Mouse (Mus musculus) heart, embryonic 14.5 days (tissue): Measurements from ENCODE around the gene Ttc23. TPM values are rescaled to one million over a fixed set of nuclear protein-coding genes. Genes with fewer than 3 reads are reported as not detected.

Experiments used
- ATAC-seq: fragments of 200-750 bp; cut with Nextera tagmentation; 2 replicates; pipeline ENCODE4 v1.8.0; 2017; ENCODE audit warnings: low read depth, moderate TSS enrichment; ENCODE audit not compliant: insufficient number of reproducible peaks, insufficient read depth, low FRiP score
- H3K27ac ChIP-seq, 2 experiments: fragments of 200-500 bp in 1 of 2; fragments of 300-500 bp in 1 of 2; sonication (generic) in 1 of 2; replicated peaks in 1 of 2; 2 replicates each; pipeline ENCODE4 v1.5.1; 2012 to 2014; ENCODE audit warnings: low read depth in 2 of 2, low read length in 2 of 2, control low read depth in 1 of 2, mild to moderate bottlenecking in 1 of 2, mixed read lengths in 1 of 2; ENCODE audit not compliant: control insufficient read depth in 1 of 2, insufficient read depth in 1 of 2
- H3K27me3 ChIP-seq: fragments of 300-500 bp; sonication (generic); 2 replicates; pipeline ENCODE4 v1.6.1; 2014; ENCODE audit warnings: mild to moderate bottlenecking, low read length, control low read depth; ENCODE audit not compliant: control insufficient read depth, insufficient read depth
- H3K36me3 ChIP-seq: fragments of 300-500 bp; sonication (generic); 2 replicates; pipeline ENCODE4 v1.6.1; 2014; ENCODE audit warnings: mild to moderate bottlenecking, control low read depth, low read length, mixed read lengths; ENCODE audit not compliant: control insufficient read depth, insufficient read depth
- H3K4me1 ChIP-seq, 2 experiments: fragments of 200-500 bp in 1 of 2; fragments of 300-500 bp in 1 of 2; sonication (generic) in 1 of 2; 2 replicates each; pipeline ENCODE4 v1.6.1; 2012 to 2014; ENCODE audit warnings: low read length in 2 of 2, control low read depth in 1 of 2, mixed read lengths in 1 of 2; ENCODE audit not compliant: control insufficient read depth in 2 of 2, insufficient read depth in 2 of 2
- H3K4me2 ChIP-seq: fragments of 300-500 bp; sonication (generic); 2 replicates; pipeline ENCODE4 v1.6.1; 2014; ENCODE audit warnings: mild to moderate bottlenecking, low read length
- H3K4me3 ChIP-seq, 2 experiments: fragments of 200-500 bp in 1 of 2; fragments of 300-500 bp in 1 of 2; sonication (generic) in 1 of 2; 2 replicates each; pipeline ENCODE4 v1.5.1; 2012 to 2014; ENCODE audit warnings: low read length in 2 of 2, mild to moderate bottlenecking in 2 of 2, control low read depth in 1 of 2, low read depth in 1 of 2, moderate library complexity in 1 of 2; ENCODE audit not compliant: control insufficient read depth in 1 of 2, insufficient read depth in 1 of 2
- H3K9ac ChIP-seq: fragments of 300-500 bp; sonication (generic); 2 replicates; pipeline ENCODE4 v1.6.1; 2014; ENCODE audit warnings: mild to moderate bottlenecking, low read length
- H3K9me3 ChIP-seq: fragments of 300-500 bp; sonication (generic); 2 replicates; pipeline ENCODE4 v1.6.1; 2016; ENCODE audit warnings: low read length, control low read depth; ENCODE audit not compliant: control insufficient read depth
- WGBS: fragments of 180-500 bp; shearing (Covaris S2); extraction: QIAGEN DNeasy Blood & Tissue Kit; methylation state at CpG from one replicate; pipeline ENCODE4 v1.1.7; 2014; 5-methylcytosine and 5-hydroxymethylcytosine counted together
- polyA plus RNA-seq: library from polyadenylated mRNA; unstranded; fragments of >200 nt; fragmentation: Nextera tagmentation; extraction: Ambion mirVana; gene quantifications from 2 replicates; pipeline ENCODE4 v1.2.1, GENCODE M21; 2014

Gene Ttc23
- polyA plus RNA-seq, 1 experiment from 2014 or later, result 20.9 TPM

DNA sequence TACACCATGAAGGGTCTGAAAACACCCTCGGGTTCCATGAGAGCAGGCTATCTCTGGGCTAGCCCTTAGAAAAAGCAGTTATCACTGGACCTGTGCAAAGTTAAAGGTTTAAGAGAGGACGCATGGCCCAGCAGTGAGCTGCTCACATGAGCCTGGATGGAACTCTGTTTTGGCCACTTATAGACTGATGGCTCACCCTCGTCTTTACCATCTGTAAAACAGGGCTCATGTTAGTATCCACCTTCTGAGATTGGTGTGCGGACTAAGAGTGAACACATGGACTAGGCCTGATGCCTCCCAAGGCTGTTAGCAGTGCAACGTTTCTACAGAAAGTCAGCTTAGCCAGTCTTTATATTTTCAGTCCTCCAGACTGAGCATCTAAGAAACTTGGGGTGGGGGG lies 109.4 kb downstream of the Ttc23 start:
- Histone ChIP-seq H3K9me3 (no peaks in the 10 kb centered on the region), H3K27me3 (peaks cover 2% of the 10 kb centered on the region), H3K4me3 (no peak overlapping the region), H3K9ac (no peak overlapping the region), H3K36me3 (no peaks in the 10 kb centered on the region), H3K4me2 (no peak overlapping the region), H3K27ac (no peak overlapping the region), H3K4me1 (peaks cover 0 to 5% of the 10 kb centered on the region in 2 experiments; a peak in 1 of 4 replicates)
- no peak for ATAC-seq
- WGBS, result 81% methylated on average over 5 of the region's 5 CpGs

DNA sequence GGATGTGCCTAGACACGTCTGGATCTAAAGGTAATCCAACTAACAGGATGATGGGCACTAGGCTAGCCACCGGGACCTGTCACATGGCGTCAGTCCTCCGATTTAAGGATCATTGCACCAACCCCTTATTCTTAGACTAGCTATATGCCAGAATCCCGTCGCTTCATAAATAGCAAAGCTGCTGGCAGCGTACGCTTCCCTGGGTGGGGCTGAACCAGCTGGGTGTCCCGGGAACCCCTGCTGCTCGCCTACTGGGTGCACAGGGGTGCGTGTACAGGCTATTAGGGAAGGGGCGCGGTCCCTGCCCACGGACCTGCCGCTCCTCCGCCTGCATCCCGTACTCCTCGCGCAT lies 111.3 kb downstream of the Ttc23 start:
- H3K9me3 ChIP-seq, result no peaks in the 10 kb centered on the region
- H3K27me3 ChIP-seq, result peaks cover 3% of the 10 kb centered on the region
- H3K4me2 ChIP-seq, result peak overlapping the region; percentile 99
- H3K36me3 ChIP-seq, result no peaks in the 10 kb centered on the region
- no peak for ATAC-seq
- no peak overlapping the region for H3K27ac ChIP-seq
- peak overlapping the region; percentile 53 to 60 for H3K4me3 ChIP-seq
- peaks cover 0 to 5% of the 10 kb centered on the region in 2 experiments; a peak in 1 of 4 replicates for H3K4me1 ChIP-seq
- 2% methylated on average over 16 of the region's 19 CpGs for WGBS
- H3K9ac ChIP-seq, result peak overlapping the region; percentile 70

DNA sequence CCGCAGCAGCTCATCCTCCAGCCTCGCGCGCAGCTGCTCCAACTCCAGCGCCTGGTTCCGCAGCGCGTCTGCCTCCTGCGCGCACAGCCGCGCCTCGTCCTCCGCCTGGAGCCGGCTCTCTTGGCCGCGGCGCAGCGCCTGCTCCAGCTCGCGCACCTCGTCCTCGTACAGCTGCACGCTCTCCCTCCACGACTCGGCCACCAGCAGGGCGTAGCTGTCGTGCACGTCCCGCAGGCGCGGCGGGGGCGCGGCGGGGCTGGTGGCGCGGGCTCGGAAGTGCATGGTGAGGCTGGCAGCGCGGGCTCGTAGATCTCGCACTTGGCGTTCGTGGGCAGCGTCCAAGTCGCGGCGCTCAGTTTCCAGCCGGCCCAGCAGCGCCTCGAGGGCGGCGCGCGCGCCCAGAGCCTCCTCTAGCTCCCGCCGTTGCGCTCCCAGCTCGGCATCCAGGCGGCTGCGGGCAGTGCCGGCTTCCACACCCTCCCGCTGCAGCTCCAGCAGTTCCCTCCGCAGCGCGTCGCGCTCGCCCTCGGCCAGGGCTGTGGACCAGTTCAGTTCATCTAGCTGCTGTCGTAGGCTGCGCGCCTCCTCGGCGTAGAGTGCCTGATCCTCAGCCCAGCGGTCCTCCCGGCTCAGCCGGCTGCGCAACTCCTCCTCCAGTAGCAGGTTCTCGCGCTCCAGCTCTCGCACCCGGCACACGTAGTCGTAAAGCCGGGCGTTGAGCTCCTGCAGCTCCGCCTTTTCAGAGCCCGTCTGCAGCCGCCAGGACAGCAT lies 111.8 kb downstream of the Ttc23 start:
- Histone ChIP-seq H3K27me3 (peaks cover 3% of the 10 kb centered on the region), H3K9me3 (no peaks in the 10 kb centered on the region), H3K4me3 (peak overlapping the region; percentile 53 to 60), H3K9ac (peak overlapping the region; percentile 70), H3K4me1 (peaks cover 0 to 5% of the 10 kb centered on the region in 2 experiments; a peak in 1 of 4 replicates), H3K4me2 (peak overlapping the region; percentile 99), H3K36me3 (no peaks in the 10 kb centered on the region), H3K27ac (peak overlapping the region in 1 of 2 experiments; percentile 30; a peak in 1 of 4 replicates)
- WGBS, result under 1% methylated on average over 92 of the region's 92 CpGs
- ATAC-seq, result peak; percentile 62

DNA sequence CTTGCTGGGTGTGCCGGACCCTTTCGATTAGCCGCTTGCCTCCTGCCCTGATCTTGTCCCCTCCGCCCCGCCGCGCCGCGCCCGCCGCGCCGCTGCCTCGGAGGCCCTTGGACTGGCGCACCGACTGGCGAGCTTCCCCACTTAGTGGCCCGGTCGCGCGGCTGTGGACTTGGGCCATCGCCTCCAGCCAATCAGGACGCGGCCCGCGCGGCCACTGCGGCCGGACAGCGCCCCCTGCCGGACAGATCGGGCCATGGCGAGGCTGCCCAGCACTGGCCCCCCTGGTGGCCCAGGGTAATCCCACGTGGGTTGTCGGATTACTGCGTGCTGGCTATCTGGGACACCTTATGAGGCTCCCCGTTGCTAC lies 112.4 kb downstream of the Ttc23 start, which contains the start of gene Synm:
TSS of gene Synm (minus strand) at position 114 of the 367 bp plus-strand sequence.
- Histone ChIP-seq H3K4me3 (peak within 1 kb of the TSS; percentile 53 to 60), H3K4me1 (peaks cover 0 to 5% of the 10 kb centered on the region in 2 experiments; a peak in 1 of 4 replicates), H3K4me2 (peak within 1 kb of the TSS; percentile 99), H3K27me3 (peaks cover 4% of the 10 kb centered on the region), H3K9ac (peak within 1 kb of the TSS; percentile 70), H3K27ac (peak within 1 kb of the TSS in 1 of 2 experiments; percentile 30; a peak in 1 of 4 replicates), H3K9me3 (no peaks in the 10 kb centered on the region), H3K36me3 (no peaks in the 10 kb centered on the region)
- WGBS, result 1% methylated on average over 37 of the region's 37 CpGs
- ATAC-seq, result peak; percentile 85

DNA sequence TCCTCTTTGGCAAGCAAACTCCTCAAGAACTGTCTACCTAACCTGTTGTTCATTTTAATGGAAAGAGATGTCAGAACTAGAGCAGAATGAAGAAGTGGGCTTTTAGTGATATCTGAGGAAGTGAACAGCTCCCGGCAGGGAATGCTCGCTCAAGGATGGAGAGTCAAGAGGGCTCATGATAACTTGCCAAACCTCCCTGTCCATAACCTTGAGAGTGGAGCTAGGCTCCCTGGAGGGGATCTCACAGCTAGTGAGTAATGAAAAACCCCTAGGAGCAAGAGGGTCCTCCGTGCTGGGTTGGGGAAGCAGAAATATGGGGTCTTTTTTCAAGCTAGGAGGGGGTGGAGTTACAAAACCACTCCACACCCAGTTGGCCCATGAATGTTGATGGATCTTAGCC lies 116.4 kb downstream of the Ttc23 start:
- H3K9ac ChIP-seq, result no peak overlapping the region
- H3K4me1 ChIP-seq, result 0 out of 4 replicates have a peak, but pooled peaks cover 0 to 4% of the 10 kb centered on the region in 2 experiments
- no peaks in the 10 kb centered on the region for H3K9me3 ChIP-seq
- no peak overlapping the region for H3K4me2 ChIP-seq
- no peak overlapping the region for H3K27ac ChIP-seq
- H3K4me3 ChIP-seq, result no peak overlapping the region
- ATAC-seq, result no peak
- peaks cover 9% of the 10 kb centered on the region for H3K27me3 ChIP-seq
- H3K36me3 ChIP-seq, result no peaks in the 10 kb centered on the region
- WGBS, result 24% methylated on average over 3 of the region's 3 CpGs

DNA sequence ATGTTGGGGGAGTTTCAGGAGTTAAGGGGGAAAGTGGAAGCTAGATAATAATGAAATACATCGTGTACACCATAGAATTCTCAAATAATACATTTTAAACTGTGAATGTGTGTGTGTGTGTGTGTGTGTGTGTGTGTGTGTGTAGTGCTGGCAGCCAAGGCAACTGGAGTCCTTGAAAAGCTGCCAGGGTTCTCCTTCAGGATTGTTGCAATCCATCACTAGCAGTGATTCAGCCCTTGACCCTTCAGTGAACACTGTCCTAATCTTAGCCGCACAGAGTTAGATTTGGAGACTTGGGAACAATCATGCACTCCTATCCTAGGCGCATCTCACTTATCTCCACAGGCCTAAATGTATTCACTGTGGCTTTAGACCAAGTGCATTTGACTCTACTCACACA lies 120.9 kb downstream of the Ttc23 start:
- ATAC-seq, result no peak
- Histone ChIP-seq H3K36me3 (no peaks in the 10 kb centered on the region), H3K4me3 (no peak overlapping the region), H3K4me1 (peaks cover 0 to 3% of the 10 kb centered on the region in 2 experiments; a peak in 1 of 4 replicates), H3K9me3 (no peaks in the 10 kb centered on the region), H3K27me3 (0 out of 2 replicates have a peak, but pooled peaks cover 6% of the 10 kb centered on the region), H3K4me2 (no peak overlapping the region), H3K9ac (no peak overlapping the region), H3K27ac (no peak overlapping the region)
- WGBS, result 77% methylated on average over 3 of the region's 3 CpGs

DNA sequence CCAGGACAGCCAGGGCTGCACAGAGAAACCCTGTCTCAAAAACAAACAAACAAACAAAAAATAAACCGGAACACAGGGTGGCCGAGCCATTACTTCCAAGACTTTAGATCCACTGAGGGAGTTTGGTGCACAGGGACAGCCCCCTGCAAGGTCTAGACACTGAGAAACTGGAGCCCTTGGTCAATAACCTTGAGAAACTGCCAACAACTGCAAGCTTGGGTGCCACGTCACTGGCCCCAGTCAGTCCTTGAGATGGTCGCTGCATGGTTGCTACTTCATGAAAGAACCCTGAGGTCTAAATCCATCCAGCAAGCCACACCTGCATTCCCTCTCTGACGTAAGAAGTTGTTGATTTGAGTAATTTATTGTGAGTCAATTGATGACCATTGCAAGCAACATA lies 122.3 kb downstream of the Ttc23 start:
- Histone ChIP-seq H3K36me3 (no peaks in the 10 kb centered on the region), H3K9ac (no peak overlapping the region), H3K27ac (no peak overlapping the region), H3K27me3 (0 out of 2 replicates have a peak, but pooled peaks cover 6% of the 10 kb centered on the region), H3K9me3 (no peaks in the 10 kb centered on the region), H3K4me3 (no peak overlapping the region), H3K4me2 (no peak overlapping the region), H3K4me1 (peaks cover 0 to 3% of the 10 kb centered on the region in 2 experiments; a peak in 1 of 4 replicates)
- ATAC-seq, result no peak
- WGBS, result 90% methylated on average over 5 of the region's 5 CpGs
